Mouse (Mus musculus) forebrain, postnatal 0 days (tissue): Measurements from ENCODE around the gene Elf5. TPM values are rescaled to one million over a fixed set of nuclear protein-coding genes. Genes with fewer than 3 reads are reported as not detected.

ENCODE experiments used
- ATAC-seq: fragments of 200-750 bp; cut with Nextera tagmentation; 2 replicates; pipeline ENCODE4 v1.8.0; 2017; ENCODE audit warnings: mild to moderate bottlenecking, moderate library complexity
- DNase-seq: peaks from one replicate; pipeline ENCODE4 v3.0.0-alpha.2; 2015
- H3K27ac ChIP-seq: fragments of 300-500 bp; sonication (generic); 2 replicates; pipeline ENCODE4 v1.5.1; 2014; ENCODE audit warnings: low read depth, mild to moderate bottlenecking, antibody characterized with exemption, low read length, moderate library complexity, mixed read lengths
- H3K27me3 ChIP-seq: fragments of 300-500 bp; sonication (generic); 2 replicates; pipeline ENCODE4 v1.6.1; 2014; ENCODE audit warnings: mild to moderate bottlenecking, low read length, mixed read lengths; ENCODE audit not compliant: insufficient read depth
- H3K36me3 ChIP-seq: fragments of 300-500 bp; sonication (generic); 2 replicates; pipeline ENCODE4 v1.6.1; 2014; ENCODE audit warnings: mild to moderate bottlenecking, moderate library complexity; ENCODE audit not compliant: insufficient read depth
- H3K4me1 ChIP-seq: fragments of 300-500 bp; sonication (generic); 2 replicates; pipeline ENCODE4 v1.6.1; 2014; ENCODE audit warnings: antibody characterized with exemption; ENCODE audit not compliant: insufficient read depth
- H3K4me2 ChIP-seq: fragments of 300-500 bp; sonication (generic); 2 replicates; pipeline ENCODE4 v1.6.1; 2014; ENCODE audit warnings: low read depth, mild to moderate bottlenecking, moderate library complexity
- H3K4me3 ChIP-seq: fragments of 300-500 bp; sonication (generic); 2 replicates; pipeline ENCODE4 v1.5.1; 2014; ENCODE audit warnings: low read depth, low read length, mixed read lengths
- H3K9ac ChIP-seq: fragments of 300-500 bp; sonication (generic); 2 replicates; pipeline ENCODE4 v1.6.1; 2014; ENCODE audit warnings: mild to moderate bottlenecking
- H3K9me3 ChIP-seq: fragments of 300-500 bp; sonication (generic); 2 replicates; pipeline ENCODE4 v1.6.1; 2016; ENCODE audit warnings: low read length
- CTCF ChIP-seq: sonication (generic); IDR thresholded peaks from 2 replicates; pipeline ENCODE4 v1.5.1; 2016; ENCODE audit warnings: antibody characterized with exemption, control low read depth, low read depth
- WGBS: fragments of 180-500 bp; shearing (Covaris S2); extraction: QIAGEN DNeasy Blood & Tissue Kit; methylation state at CpG from one replicate; pipeline ENCODE4 v1.1.7; 2014; 5-methylcytosine and 5-hydroxymethylcytosine counted together
- polyA plus RNA-seq: library from polyadenylated mRNA; unstranded; fragments of >200 nt; fragmentation: Nextera tagmentation; extraction: Ambion mirVana; gene quantifications from 2 replicates; pipeline ENCODE4 v1.2.1, GENCODE M21; 2015
- total RNA-seq: library from RNA; depleted of rRNA; stranded (reverse); fragments of >200 nt; gene quantifications from 2 replicates; pipeline ENCODE4 v1.2.3, GENCODE M21; 2014

The Elf5 gene
- total and polyA plus RNA-seq, 2 experiments from 2014 or later, result not detected

DNA sequence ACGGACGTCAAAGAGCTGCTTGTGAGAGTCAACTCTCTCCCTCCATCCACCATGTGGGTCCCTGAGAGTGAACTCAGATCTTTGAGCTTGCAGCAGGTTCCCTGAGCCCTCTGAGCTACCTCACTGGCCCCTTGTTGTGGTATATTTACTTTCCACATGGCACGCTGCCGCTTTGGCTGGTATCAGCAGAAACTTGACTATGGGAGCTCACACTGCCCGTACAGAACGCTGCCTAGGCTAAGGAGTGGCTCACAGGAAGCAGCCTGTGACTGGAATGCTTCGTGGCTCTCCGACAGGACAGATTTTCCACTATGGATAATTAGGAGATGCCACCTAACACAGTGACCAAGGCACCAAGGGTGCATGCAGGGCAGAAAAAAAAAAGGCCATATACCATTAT is 49.7 kb downstream of the Elf5 start:
- peaks cover 71% of the 10 kb centered on the region for H3K36me3 ChIP-seq
- TF ChIP-seq CTCF, result no peak
- ATAC-seq (no peak), DNase-seq (no peak)
- no peak overlapping the region for H3K27ac ChIP-seq
- WGBS, result 84% methylated on average over 8 of the region's 8 CpGs
- no peak overlapping the region for H3K9ac ChIP-seq
- no peaks in the 10 kb centered on the region for H3K9me3 ChIP-seq
- H3K4me2 ChIP-seq, result no peak overlapping the region
- H3K4me1 ChIP-seq, result no peaks in the 10 kb centered on the region
- no peak overlapping the region for H3K4me3 ChIP-seq
- H3K27me3 ChIP-seq, result no peaks in the 10 kb centered on the region

DNA sequence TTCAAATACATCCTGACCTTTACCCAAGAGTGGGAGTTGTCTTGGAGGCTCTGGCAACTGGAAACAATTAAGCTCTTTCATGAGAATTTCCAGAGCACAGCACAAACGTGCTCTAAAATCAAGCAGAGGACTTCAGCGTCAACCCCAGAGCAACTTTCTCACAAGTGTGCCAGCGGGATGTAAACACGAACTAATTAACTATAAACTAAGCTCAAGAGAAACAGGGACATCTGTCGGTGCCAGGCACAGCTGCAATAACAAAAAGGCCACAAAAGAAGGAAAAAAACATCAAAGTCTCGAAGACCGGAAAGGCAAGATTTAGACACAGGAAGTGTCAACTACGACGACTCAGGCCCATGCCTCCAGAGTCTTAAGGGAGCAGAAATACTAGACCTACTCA is 50.3 kb downstream of the Elf5 start:
- Histone ChIP-seq H3K4me3 (no peak overlapping the region), H3K9ac (no peak overlapping the region), H3K36me3 (peaks cover 72% of the 10 kb centered on the region), H3K4me1 (no peaks in the 10 kb centered on the region), H3K27ac (peak overlapping the region; percentile 5; the same call in 1 of the 2 replicates), H3K9me3 (no peaks in the 10 kb centered on the region), H3K4me2 (no peak overlapping the region), H3K27me3 (no peaks in the 10 kb centered on the region)
- DNase-seq (no peak), ATAC-seq (no peak)
- WGBS, result 24% methylated on average over 9 of the region's 9 CpGs
- TF ChIP-seq CTCF, result no peak

DNA sequence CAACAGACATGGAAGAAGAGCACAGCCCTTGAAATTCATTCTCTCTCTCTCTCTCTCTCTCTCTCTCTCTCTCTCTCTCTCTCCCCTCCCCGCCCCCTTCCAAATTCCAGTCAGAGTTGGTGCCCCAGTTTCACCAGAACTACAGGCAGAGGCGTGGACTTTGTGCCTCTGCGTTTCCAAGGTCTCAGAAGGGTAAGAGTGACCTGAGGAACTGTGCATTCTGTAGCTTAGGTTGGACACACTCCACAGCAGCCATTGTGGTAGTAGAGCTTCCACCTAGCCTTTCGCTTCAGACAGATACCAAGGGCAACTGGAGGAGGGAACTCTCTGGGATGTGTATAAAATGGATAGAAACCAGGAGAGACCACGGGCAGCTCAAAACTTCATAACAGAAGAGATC is 51.3 kb downstream of the Elf5 start:
- Histone ChIP-seq H3K36me3 (peaks cover 78% of the 10 kb centered on the region), H3K27ac (no peak overlapping the region), H3K4me3 (no peak overlapping the region), H3K27me3 (no peaks in the 10 kb centered on the region), H3K9ac (no peak overlapping the region), H3K4me2 (no peak overlapping the region), H3K9me3 (no peaks in the 10 kb centered on the region), H3K4me1 (no peaks in the 10 kb centered on the region)
- no peak for TF ChIP-seq CTCF
- DNase-seq (no peak), ATAC-seq (no peak)
- WGBS, result 92% methylated on average over 5 of the region's 5 CpGs

GRCm38 (mm10) chr2:103464524-103464923 is 53.0 kb downstream of the Elf5 start:
- no peak for ATAC-seq
- H3K27me3 ChIP-seq, result no peaks in the 10 kb centered on the region
- H3K4me2 ChIP-seq, result no peak overlapping the region
- peaks cover 71% of the 10 kb centered on the region for H3K36me3 ChIP-seq
- no peak overlapping the region for H3K9ac ChIP-seq
- WGBS, result 96% methylated on average over 8 of the region's 8 CpGs
- H3K27ac ChIP-seq, result no peak overlapping the region
- H3K4me3 ChIP-seq, result no peak overlapping the region
- no peaks in the 10 kb centered on the region for H3K9me3 ChIP-seq
- no peaks in the 10 kb centered on the region for H3K4me1 ChIP-seq
- DNase-seq, result no peak
- TF ChIP-seq CTCF, result no peak

- ATAC-seq (no peak), DNase-seq (no peak)
- no peak for TF ChIP-seq CTCF
- H3K9ac ChIP-seq, result no peak overlapping the region
- no peak overlapping the region for H3K4me2 ChIP-seq
- WGBS, result 96% methylated on average over 11 of the region's 11 CpGs
- no peaks in the 10 kb centered on the region for H3K4me1 ChIP-seq
- H3K9me3 ChIP-seq, result no peaks in the 10 kb centered on the region
- peaks cover 71% of the 10 kb centered on the region for H3K36me3 ChIP-seq
- no peak overlapping the region for H3K4me3 ChIP-seq
- no peaks in the 10 kb centered on the region for H3K27me3 ChIP-seq
- H3K27ac ChIP-seq, result no peak overlapping the region
Observed at GRCm38 (mm10) chr2:103465429-103465828, 53.9 kb downstream of the Elf5 start.

- DNase-seq, result no peak
- Histone ChIP-seq H3K27me3 (no peaks in the 10 kb centered on the region), H3K9me3 (no peaks in the 10 kb centered on the region), H3K27ac (no peak overlapping the region), H3K4me3 (no peak overlapping the region), H3K4me2 (no peak overlapping the region), H3K4me1 (no peaks in the 10 kb centered on the region), H3K9ac (no peak overlapping the region), H3K36me3 (peaks cover 74% of the 10 kb centered on the region)
- WGBS, result 86% methylated on average over 3 of the region's 3 CpGs
- no peak for ATAC-seq
- no peak for TF ChIP-seq CTCF
Observed at GRCm38 (mm10) chr2:103466272-103466671, 54.8 kb downstream of the Elf5 start.

DNA sequence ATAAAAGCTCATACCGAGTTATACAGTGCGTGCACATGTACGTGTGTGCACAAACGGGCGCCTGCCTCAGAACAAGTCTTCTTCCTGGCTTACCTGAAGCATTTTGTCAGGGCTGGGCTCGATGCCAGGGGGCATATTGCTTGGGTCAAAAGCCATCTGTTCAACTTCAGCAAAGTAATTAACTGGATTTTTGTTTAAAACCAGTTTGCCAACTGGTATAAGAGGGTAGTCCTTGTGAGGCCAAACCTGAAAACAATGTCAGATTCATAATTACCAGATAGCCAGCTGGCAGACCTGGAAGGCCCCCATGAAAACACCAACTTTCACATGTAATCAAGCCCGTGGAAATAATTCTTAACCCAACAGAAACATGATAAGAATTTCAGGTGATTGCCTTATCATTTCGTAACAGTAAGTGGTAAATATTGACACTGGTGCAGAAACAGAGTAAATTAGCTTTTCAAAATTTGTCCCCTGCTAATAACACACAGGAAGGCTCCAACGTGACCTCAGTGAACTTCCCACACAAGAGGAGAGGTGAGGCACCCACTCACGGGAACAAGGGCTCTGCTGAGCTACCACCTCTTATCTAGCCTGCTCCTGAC is 55.6 kb downstream of the Elf5 start:
- no peaks in the 10 kb centered on the region for H3K4me1 ChIP-seq
- DNase-seq (no peak), ATAC-seq (no peak)
- no peak for TF ChIP-seq CTCF
- no peaks in the 10 kb centered on the region for H3K27me3 ChIP-seq
- no peaks in the 10 kb centered on the region for H3K9me3 ChIP-seq
- peaks cover 68% of the 10 kb centered on the region for H3K36me3 ChIP-seq
- no peak overlapping the region for H3K4me3 ChIP-seq
- no peak overlapping the region for H3K4me2 ChIP-seq
- 86% methylated on average over 10 of the region's 10 CpGs for WGBS
- no peak overlapping the region for H3K9ac ChIP-seq
- no peak overlapping the region for H3K27ac ChIP-seq
